Mouse (Mus musculus): ENCODE measurements around the gene Rasa2. TPM values are rescaled to one million over a fixed set of nuclear protein-coding genes. Genes with fewer than 3 reads are reported as not detected.

Gene Rasa2
- total and polyA plus RNA-seq, 3 experiments = 9.7 to 9.8 (median 9.8) TPM

DNA sequence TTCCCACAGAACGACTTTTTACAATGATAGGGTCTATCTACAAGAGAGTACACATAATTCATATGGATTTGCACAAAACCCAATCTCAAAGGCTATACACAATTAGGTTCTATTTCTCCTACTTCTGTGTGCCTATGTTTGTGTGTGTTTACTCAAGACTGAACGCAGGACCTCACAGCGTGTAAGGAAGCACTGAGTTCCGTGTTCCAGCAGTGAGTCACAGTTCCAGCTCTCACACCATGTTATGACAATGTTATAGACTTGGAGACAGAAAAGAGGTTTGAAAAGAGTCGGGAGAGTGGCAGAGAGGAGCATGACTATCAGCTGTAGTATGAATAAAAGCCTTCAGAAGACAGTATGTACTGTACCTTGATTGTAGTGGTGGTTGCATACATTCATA is 42.1 kb downstream of the Rasa2 start:
- no peaks in the 10 kb centered on the region for H3K9me3 ChIP-seq (replicated peaks; ENCODE audit: low read length)
- dilution Hi-C loops (cut with MboI; ENCODE audit: extremely low pct_ligation_motif_present, extremely low pct_unique_long_range_greater_than_20kb, low sequenced_read_pairs) = no loop called here
- TF ChIP-seq GABPA (IDR thresholded peaks at IDR 0.05; ENCODE audit: insufficient replicate concordance, low read depth, low read length) (no peak), POLR2A (IDR thresholded peaks at IDR 0.05; ENCODE audit: low read depth, low read length) (no peak), ZKSCAN1 (IDR thresholded peaks at IDR 0.05; ENCODE audit: borderline replicate concordance, low read depth, low read length) (no peak), ZMIZ1 (IDR thresholded peaks at IDR 0.05; ENCODE audit: low read depth, low read length) (no peak), MYC (IDR thresholded peaks at IDR 0.05; ENCODE audit: low read depth, low read length) (no peak), ZC3H11A (IDR thresholded peaks at IDR 0.05; ENCODE audit: low read depth, low read length) (no peak), NRF1 (IDR thresholded peaks at IDR 0.05; ENCODE audit: low read depth, low read length) (no peak), NELFE (IDR thresholded peaks at IDR 0.05; ENCODE audit: low read depth, low read length) (no peak), HCFC1 (IDR thresholded peaks at IDR 0.05; ENCODE audit: low read depth, low read length) (no peak), BHLHE40 (IDR thresholded peaks at IDR 0.05; ENCODE audit: low read depth, low read length) (no peak), MAFK (IDR thresholded peaks at IDR 0.05; ENCODE audit: insufficient replicate concordance, low read length) (no peak)
- no peak overlapping the region for H3K4me2 ChIP-seq (ENCODE audit: insufficient read depth, low read depth, poor library complexity, severe bottlenecking)
- no peak for DNase-seq (ENCODE audit: extremely low read depth)
- H3K79me2 ChIP-seq (replicated peaks; ENCODE audit: control insufficient read depth, extremely low read depth, insufficient read depth, poor library complexity, severe bottlenecking) = no peaks in the 10 kb centered on the region
- peaks cover 9 to 34% of the 10 kb centered on the region in 2 experiments for H3K36me3 ChIP-seq (replicated peaks in 1 of 2; ENCODE audit: control insufficient read depth in 1 of 2, insufficient read depth in 1 of 2, low read length in 1 of 2)
- no peak overlapping the region for H3K4me3 ChIP-seq (replicated peaks in 1 of 3; ENCODE audit: low read depth in 2 of 3, low read length in 2 of 3, poor library complexity in 1 of 3)
- H3K4me1 ChIP-seq (ENCODE audit: control insufficient read depth in 1 of 2, insufficient read depth in 2 of 2) = peaks cover 0 to under 1% of the 10 kb centered on the region in 2 experiments; a peak in 1 of 4 replicates
- H3K9ac ChIP-seq (ENCODE audit: insufficient read depth, low read depth) = no peak overlapping the region
- in situ Hi-C loops (cut with MboI; ENCODE audit: low pct_ligation_motif_present, low pct_unique_long_range_greater_than_20kb, low sequenced_read_pairs) = no loop called here
- H3K27me3 ChIP-seq (replicated peaks) = no peaks in the 10 kb centered on the region
- H3K27ac ChIP-seq (ENCODE audit: insufficient read depth, low read depth) = no peak overlapping the region

DNA sequence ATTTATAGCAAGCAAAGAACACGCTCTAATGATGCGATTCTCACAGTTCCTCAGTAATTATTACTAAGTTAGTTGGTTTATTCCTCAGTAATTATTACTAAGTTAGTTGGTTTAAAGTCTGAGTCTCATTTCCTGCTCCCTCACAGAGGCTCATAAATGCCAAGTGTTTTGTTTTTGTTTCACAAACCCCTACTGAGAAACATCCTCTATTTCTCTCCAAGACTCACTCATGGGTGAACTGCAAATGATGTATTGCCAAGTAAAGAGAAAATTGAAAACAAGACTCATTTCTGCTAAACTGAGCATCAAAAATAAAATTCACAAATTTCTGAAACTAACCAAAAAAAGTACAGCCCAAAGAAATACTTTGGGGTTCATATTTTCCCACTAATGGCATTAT is 47.9 kb downstream of the Rasa2 start:
- peaks cover 12 to 25% of the 10 kb centered on the region in 2 experiments for H3K36me3 ChIP-seq (replicated peaks in 1 of 2; ENCODE audit: control insufficient read depth in 1 of 2, insufficient read depth in 1 of 2, low read length in 1 of 2)
- DNase-seq (ENCODE audit: extremely low read depth) = no peak
- H3K27me3 ChIP-seq (replicated peaks) = no peaks in the 10 kb centered on the region
- no peaks in the 10 kb centered on the region for H3K79me2 ChIP-seq (replicated peaks; ENCODE audit: control insufficient read depth, extremely low read depth, insufficient read depth, poor library complexity, severe bottlenecking)
- no peak overlapping the region for H3K27ac ChIP-seq (ENCODE audit: insufficient read depth, low read depth)
- TF ChIP-seq ZC3H11A (IDR thresholded peaks at IDR 0.05; ENCODE audit: low read depth, low read length) (no peak), POLR2A (IDR thresholded peaks at IDR 0.05; ENCODE audit: low read depth, low read length) (no peak), UBTF (IDR thresholded peaks at IDR 0.05; ENCODE audit: low read depth, low read length) (no peak), MEF2A (IDR thresholded peaks at IDR 0.05; ENCODE audit: borderline replicate concordance, low read depth, low read length) (no peak), CHD2 (IDR thresholded peaks at IDR 0.05; ENCODE audit: low read length) (no peak), ETS1 (conservative IDR thresholded peaks at IDR 0.05; ENCODE audit: low read depth, low read length) (no peak), CTCF (conservative IDR thresholded peaks at IDR 0.05 in 1 of 2, IDR thresholded peaks at IDR 0.05 in 1 of 2; ENCODE audit: low read depth in 2 of 2, low read length in 2 of 2) (no peak), TBP (conservative IDR thresholded peaks at IDR 0.05; ENCODE audit: low read depth, low read length) (no peak), HCFC1 (IDR thresholded peaks at IDR 0.05; ENCODE audit: low read depth, low read length) (no peak), E2F4 (IDR thresholded peaks at IDR 0.05; ENCODE audit: insufficient replicate concordance, low read depth, low read length) (no peak), POLR2AphosphoS2 (IDR thresholded peaks at IDR 0.05; ENCODE audit: low read depth, low read length) (no peak), TCF12 (IDR thresholded peaks at IDR 0.05; ENCODE audit: low read depth, low read length) (no peak), IRF4 (IDR thresholded peaks at IDR 0.05; ENCODE audit: low read depth, low read length) (no peak), KAT2A (IDR thresholded peaks at IDR 0.05; ENCODE audit: insufficient replicate concordance, low read length) (no peak), CHD1 (IDR thresholded peaks at IDR 0.05; ENCODE audit: low read depth, low read length) (no peak)
- no peaks in the 10 kb centered on the region for H3K9me3 ChIP-seq (replicated peaks; ENCODE audit: low read length)
- no peak overlapping the region for H3K9ac ChIP-seq (ENCODE audit: insufficient read depth, low read depth)
- no peak overlapping the region for H3K4me2 ChIP-seq (ENCODE audit: insufficient read depth, low read depth, poor library complexity, severe bottlenecking)
- in situ Hi-C loops (cut with MboI; ENCODE audit: low pct_ligation_motif_present, low pct_unique_long_range_greater_than_20kb, low sequenced_read_pairs) = no loop called here
- H3K4me1 ChIP-seq (ENCODE audit: control insufficient read depth in 1 of 2, insufficient read depth in 2 of 2) = peaks cover 0 to 18% of the 10 kb centered on the region in 2 experiments; a peak in 2 of 4 replicates
- dilution Hi-C loops (cut with MboI; ENCODE audit: extremely low pct_ligation_motif_present, extremely low pct_unique_long_range_greater_than_20kb, low sequenced_read_pairs) = no loop called here
- no peak overlapping the region for H3K4me3 ChIP-seq (replicated peaks in 1 of 3; ENCODE audit: low read depth in 2 of 3, low read length in 2 of 3, poor library complexity in 1 of 3)
